Mouse (Mus musculus) MN1 (cell line): ENCODE data around the gene Krtap13-1.
"Not testable (repeated sequence)": the region's sequence is repeated elsewhere in the genome, so short reads cannot be mapped to it uniquely, and the experiment has no call there.

ENCODE experiments used
- DNase-seq: peaks from one replicate; pipeline ENCODE4 v3.0.0-alpha.2; 2016; ENCODE audit warnings: low spot score

The Krtap13-1 gene

GRCm38 (mm10) chr16:88728812-88729275 lies at the start of gene Krtap13-1:
Krtap13-1 (plus strand) TSS chr16:88728862.
- no peak for DNase-seq

GRCm38 (mm10) chr16:88679099-88679498 lies 49.6 kb upstream of the Krtap13-1 start:
- DNase-seq = no peak

GRCm38 (mm10) chr16:88681282-88681681 lies 47.4 kb upstream of the Krtap13-1 start:
- DNase-seq = no peak

- no peak for DNase-seq
Observed at GRCm38 (mm10) chr16:88696256-88696655, 32.4 kb upstream of the Krtap13-1 start.

GRCm38 (mm10) chr16:88701072-88701864 lies 27.4 kb upstream of the Krtap13-1 start:
- no peak for DNase-seq

GRCm38 (mm10) chr16:88707496-88708012 lies 21.1 kb upstream of the Krtap13-1 start, which contains the start of gene 2310061N02Rik:
2310061N02Rik (minus strand) TSS chr16:88707962.
- no peak for DNase-seq

GRCm38 (mm10) chr16:88710757-88711156 lies 17.9 kb upstream of the Krtap13-1 start:
- DNase-seq = no peak

DNA sequence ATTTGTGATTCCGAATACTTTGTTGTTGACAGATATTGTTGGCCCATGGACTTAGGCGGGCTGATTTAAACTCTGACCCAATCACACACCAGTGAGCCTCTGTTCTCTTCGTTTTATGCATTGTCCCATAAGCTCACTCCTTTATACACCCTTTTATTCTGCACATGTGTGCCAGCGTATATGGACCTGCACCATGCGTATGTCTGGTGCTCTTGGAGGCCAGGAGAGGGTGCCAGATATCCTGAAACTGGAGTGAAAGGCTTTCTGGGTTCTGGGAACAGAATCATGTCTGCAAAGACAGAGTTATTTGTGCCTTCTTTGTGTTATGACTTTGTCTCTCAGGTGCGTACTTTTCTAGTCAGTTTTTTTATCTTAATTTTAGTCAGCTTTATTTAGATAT lies 17.4 kb upstream of the Krtap13-1 start:
- DNase-seq = no peak

DNA sequence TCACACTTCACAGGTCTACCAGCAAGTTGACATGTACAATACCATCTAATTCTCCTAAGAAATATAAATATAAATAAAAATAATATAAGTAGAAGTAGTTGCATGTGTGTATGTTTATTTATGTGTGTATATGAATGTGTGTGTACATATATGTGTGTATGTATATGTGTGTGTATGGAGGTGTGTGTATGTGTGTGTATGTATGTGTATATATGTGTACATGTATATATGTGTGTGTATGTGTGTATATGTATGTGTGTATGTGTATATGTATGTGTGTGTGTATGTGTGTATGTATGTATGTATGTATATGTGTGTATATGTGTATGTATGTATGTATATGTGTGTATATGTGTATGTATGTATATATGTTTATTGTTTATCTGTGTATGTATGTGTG lies 12.1 kb upstream of the Krtap13-1 start:
- DNase-seq = no peak

- DNase-seq = no peak
Observed at GRCm38 (mm10) chr16:88720031-88720430, 8.6 kb upstream of the Krtap13-1 start.

DNA sequence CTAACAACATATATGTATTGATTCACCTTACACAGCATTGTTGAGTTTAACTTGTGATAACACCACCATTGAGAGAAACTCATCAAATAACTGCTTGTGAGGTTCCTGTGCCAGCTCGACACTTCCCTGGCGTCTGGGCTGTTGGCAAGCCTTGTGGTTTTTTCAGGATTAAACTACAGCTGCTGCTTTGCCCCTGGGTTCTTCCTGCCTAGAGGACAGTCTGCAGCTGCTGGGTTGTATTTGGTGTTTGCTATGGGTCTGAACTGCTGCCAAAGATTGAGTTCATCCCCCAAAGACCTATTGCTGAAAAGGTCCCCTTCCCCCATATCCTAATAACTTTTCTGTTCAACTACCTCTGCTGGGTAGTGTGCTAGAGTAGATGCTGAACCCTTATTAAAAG lies 6.7 kb downstream of the Krtap13-1 start:
- DNase-seq = no peak

- no peak for DNase-seq
Observed at GRCm38 (mm10) chr16:88744750-88745340, 16.2 kb downstream of the Krtap13-1 start.

DNA sequence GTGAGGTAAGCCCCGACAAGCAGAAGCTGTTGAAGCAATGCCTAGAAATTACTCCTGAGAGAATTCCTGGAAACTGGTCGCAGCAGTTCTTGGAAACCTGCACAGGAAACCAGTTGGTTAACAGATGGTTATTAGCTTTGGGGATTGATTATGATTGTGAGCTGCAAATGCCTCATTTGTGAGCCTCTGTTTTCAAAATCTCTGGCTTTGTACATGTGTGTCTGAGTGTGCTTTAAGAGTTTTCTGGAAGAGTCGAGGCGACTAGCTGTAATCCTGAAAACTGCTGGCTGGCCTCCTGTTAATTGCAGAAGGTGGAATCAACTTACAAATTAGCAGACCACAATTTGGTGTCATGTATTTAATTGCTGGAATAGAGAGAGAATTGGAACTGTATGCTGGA lies 19.3 kb downstream of the Krtap13-1 start:
- DNase-seq = no peak

DNA sequence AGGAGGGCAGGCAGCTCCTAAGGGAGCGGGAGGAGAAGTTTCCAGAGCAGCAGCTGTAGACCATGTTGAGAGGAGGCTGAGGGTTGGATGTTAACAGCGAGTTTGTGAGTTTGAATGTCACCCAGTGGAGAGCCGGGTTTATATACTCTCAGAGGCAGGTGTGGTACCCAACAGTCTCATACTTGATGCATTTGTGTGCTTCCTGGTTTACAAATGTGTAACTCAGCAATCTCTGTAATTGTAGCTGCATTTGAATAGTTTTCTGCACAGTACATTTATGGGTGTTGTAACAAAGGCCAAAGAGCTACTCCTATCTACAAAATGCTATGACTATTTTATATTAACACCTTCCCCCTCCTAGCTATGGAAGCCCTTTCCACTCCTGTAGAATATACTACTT lies 22.9 kb downstream of the Krtap13-1 start, which contains the start of gene Krtap13:
Gene Krtap13, minus strand, starts transcription at position 101 of the 400 bp plus-strand sequence.
- DNase-seq = not testable (repeated sequence)

DNA sequence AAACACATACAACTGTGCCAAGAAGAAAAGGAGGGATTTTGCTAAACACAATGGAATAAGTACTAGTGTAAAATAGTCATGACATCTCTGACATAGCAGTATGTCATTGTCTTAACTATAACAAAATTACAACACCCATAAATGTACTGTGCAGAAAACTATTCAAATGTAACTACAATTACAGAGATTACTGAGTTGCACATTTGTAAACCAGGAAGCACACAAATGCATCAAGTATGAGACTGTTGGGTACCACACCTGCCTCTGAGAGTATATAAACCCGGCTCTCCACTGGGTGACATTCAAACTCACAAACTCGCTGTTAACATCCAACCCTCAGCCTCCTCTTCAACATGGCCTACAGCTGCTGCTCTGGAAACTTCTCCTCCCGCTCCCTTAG lies 29.9 kb downstream of the Krtap13-1 start, which contains the start of gene 2310034C09Rik:
Gene 2310034C09Rik, plus strand, starts transcription at position 301 of the 400 bp plus-strand sequence.
- not testable (repeated sequence) for DNase-seq

GRCm38 (mm10) chr16:88774106-88774505 lies 45.4 kb downstream of the Krtap13-1 start, which contains the start of gene 2310057N15Rik:
2310057N15Rik (minus strand) TSS chr16:88774206.
- DNase-seq = no peak

DNA sequence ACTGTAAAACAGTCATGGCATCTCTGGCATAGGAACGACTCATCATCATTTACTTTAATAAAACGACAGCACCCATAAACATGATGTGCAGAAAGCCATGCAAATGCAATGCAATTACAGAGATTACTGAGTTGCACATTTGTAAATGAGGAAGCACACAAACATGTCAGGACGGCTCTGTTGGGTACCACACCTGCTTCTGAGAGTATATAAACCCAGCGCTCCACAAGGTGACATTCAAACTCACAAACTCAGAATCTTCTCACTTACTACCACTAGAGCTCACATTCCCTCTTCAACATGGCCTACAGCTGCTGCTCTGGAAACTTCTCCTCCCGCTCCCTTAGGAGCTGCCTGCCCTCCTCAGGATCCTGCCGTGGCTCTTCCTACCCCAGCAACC lies 48.9 kb downstream of the Krtap13-1 start, which contains the start of gene Gm5965:
Gene Gm5965, plus strand, starts transcription at position 301 of the 400 bp plus-strand sequence.
- no peak for DNase-seq
